Mouse (Mus musculus) embryonic facial prominence, embryonic 14.5 days (tissue): ENCODE measurements around the gene Kcnf1. TPM values are rescaled to one million over a fixed set of nuclear protein-coding genes. Genes with fewer than 3 reads are reported as not detected.

Experiments
- ATAC-seq: fragments of 200-750 bp; cut with Nextera tagmentation; 2 replicates; pipeline ENCODE4 v1.8.0; 2017; ENCODE audit warnings: low read depth, moderate number of reproducible peaks, moderate TSS enrichment
- DNase-seq: peaks from one replicate; pipeline ENCODE4 v3.0.0-alpha.2; 2015; ENCODE audit warnings: low spot score
- H3K27ac ChIP-seq: fragments of 300-500 bp; sonication (generic); replicated peaks from 2 replicates; pipeline ENCODE4 v1.5.1; 2014; ENCODE audit warnings: low read depth, mild to moderate bottlenecking, low read length, moderate library complexity
- H3K27me3 ChIP-seq: fragments of 300-500 bp; sonication (generic); replicated peaks from 2 replicates; pipeline ENCODE4 v1.6.1; 2014; ENCODE audit warnings: low read length; ENCODE audit not compliant: control insufficient read depth, insufficient read depth
- H3K36me3 ChIP-seq: fragments of 300-500 bp; sonication (generic); 2 replicates; pipeline ENCODE4 v1.6.1; 2014; ENCODE audit warnings: low read length, mixed read lengths; ENCODE audit not compliant: control insufficient read depth, insufficient read depth
- H3K4me1 ChIP-seq: fragments of 300-500 bp; sonication (generic); 2 replicates; pipeline ENCODE4 v1.6.1; 2014; ENCODE audit warnings: antibody characterized with exemption, low read length; ENCODE audit not compliant: control insufficient read depth, insufficient read depth
- H3K4me2 ChIP-seq: fragments of 300-500 bp; sonication (generic); 2 replicates; pipeline ENCODE4 v1.6.1; 2014; ENCODE audit warnings: low read depth, mild to moderate bottlenecking, low read length, moderate library complexity, mixed read lengths
- H3K4me3 ChIP-seq: fragments of 300-500 bp; sonication (generic); 2 replicates; pipeline ENCODE4 v1.5.1; 2014; ENCODE audit warnings: low read depth, mild to moderate bottlenecking, low read length
- H3K9ac ChIP-seq: fragments of 300-500 bp; sonication (generic); 2 replicates; pipeline ENCODE4 v1.6.1; 2014; ENCODE audit warnings: low read depth, mild to moderate bottlenecking, low read length, moderate library complexity, mixed read lengths
- H3K9me3 ChIP-seq: fragments of 300-500 bp; sonication (generic); 2 replicates; pipeline ENCODE4 v1.6.1; 2016; ENCODE audit warnings: low read length; ENCODE audit not compliant: control insufficient read depth
- WGBS: fragments of 180-500 bp; shearing (Covaris S2); extraction: QIAGEN DNeasy Blood & Tissue Kit; methylation state at CpG from one replicate; pipeline ENCODE4 v1.1.7; 2014; 5-methylcytosine and 5-hydroxymethylcytosine counted together
- polyA plus RNA-seq: library from polyadenylated mRNA; unstranded; fragments of >200 nt; fragmentation: Nextera tagmentation; extraction: Ambion mirVana; gene quantifications from 2 replicates; pipeline ENCODE4 v1.2.1, GENCODE M21; 2014

Gene Kcnf1
- 0.28 and 0.32 TPM in 2 replicates for polyA plus RNA-seq

DNA sequence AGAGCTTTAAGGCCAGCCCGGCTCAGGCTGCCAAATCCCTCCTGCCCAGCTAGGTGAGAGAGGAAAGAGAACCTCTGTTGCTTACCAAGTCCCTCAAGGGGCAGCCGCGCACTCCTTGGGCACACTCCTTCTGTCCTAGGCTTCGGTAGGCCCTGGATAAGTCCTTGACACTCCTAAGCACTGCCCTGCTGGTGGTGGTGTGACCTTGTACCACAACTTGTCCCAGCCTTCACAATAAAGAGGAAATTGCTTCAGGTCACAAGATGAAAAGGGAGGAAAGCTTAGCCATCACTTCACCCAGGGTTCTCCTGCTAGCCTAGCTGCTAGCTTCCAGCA, at the start of gene Kcnf1:
Kcnf1 (minus strand) TSS at position 132 of the 336 bp plus-strand sequence.
- Histone ChIP-seq H3K4me1 (peaks cover 8% of the 10 kb centered on the region; the same call in 1 of the 2 replicates), H3K27ac (no peak within 1 kb of the TSS), H3K4me2 (peak within 1 kb of the TSS; percentile 98), H3K4me3 (peak within 1 kb of the TSS; percentile 51), H3K27me3 (peaks cover 23% of the 10 kb centered on the region), H3K36me3 (no peaks in the 10 kb centered on the region), H3K9me3 (no peaks in the 10 kb centered on the region), H3K9ac (peak within 1 kb of the TSS; percentile 60)
- WGBS: 16% methylated on average over 4 of the region's 4 CpGs
- DNase-seq: no peak
- peak; percentile 21; the same call in 1 of the 2 replicates for ATAC-seq

GRCm38 (mm10) chr12:17225012-17225411, 48.3 kb upstream of the Kcnf1 start:
- no peak overlapping the region for H3K27ac ChIP-seq
- no peak overlapping the region for H3K9ac ChIP-seq
- DNase-seq (no peak), ATAC-seq (no peak)
- H3K4me2 ChIP-seq: no peak overlapping the region
- H3K27me3 ChIP-seq: no peaks in the 10 kb centered on the region
- no peak overlapping the region for H3K4me3 ChIP-seq
- no peaks in the 10 kb centered on the region for H3K4me1 ChIP-seq
- WGBS: 71% methylated on average over 5 of the region's 5 CpGs
- H3K9me3 ChIP-seq: no peaks in the 10 kb centered on the region
- no peaks in the 10 kb centered on the region for H3K36me3 ChIP-seq

DNA sequence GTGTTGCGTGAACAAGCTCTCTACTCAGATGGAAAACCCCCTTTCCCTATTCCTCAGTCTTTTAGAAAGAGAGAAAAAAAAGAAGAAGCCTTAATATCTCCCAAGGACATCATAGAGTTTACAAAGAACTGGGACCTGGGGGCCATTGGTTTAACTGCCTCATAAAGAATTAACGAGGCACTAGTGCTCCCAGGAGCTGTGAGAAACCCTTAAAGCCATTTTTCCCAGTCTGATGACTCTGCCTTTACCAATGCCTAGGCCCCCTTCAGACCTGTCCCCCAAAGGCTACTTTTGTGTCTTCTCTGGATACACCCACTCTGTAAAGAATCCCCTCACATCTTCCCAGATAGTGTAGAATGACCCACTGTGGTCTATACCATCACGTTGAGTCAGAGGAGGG, 46.4 kb upstream of the Kcnf1 start:
- Histone ChIP-seq H3K36me3 (no peaks in the 10 kb centered on the region), H3K27ac (no peak overlapping the region), H3K4me3 (no peak overlapping the region), H3K9ac (no peak overlapping the region), H3K27me3 (no peaks in the 10 kb centered on the region), H3K4me1 (no peaks in the 10 kb centered on the region), H3K9me3 (no peaks in the 10 kb centered on the region), H3K4me2 (no peak overlapping the region)
- no peak for ATAC-seq
- 68% methylated on average over 3 of the region's 3 CpGs for WGBS
- DNase-seq: no peak

DNA sequence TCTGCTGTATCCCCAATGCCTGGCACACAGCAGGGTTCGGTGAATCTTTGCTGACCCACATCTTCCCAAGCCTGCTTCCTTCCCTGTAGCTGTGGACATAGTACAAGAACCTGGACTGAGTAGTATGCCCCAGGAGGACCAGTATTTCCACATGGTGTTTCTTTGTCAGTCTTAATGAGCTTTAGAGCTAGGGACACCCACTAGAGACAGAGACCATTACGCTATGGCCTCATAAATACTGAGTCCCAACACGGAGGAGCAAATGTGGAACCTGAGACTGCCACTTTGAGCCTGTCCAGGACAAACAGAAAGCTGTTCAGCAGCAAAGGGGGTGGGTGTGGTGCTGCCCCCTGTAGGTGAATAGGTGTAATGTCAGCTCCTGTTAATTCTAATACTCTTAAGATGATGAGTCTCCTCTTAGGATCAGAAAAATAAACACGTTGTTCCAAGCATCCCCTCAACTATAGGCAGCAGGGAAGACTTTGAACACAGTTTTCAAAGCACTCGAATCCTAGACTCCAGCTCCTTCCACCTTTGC, 45.3 kb upstream of the Kcnf1 start:
- Histone ChIP-seq H3K27ac (no peak overlapping the region), H3K36me3 (no peaks in the 10 kb centered on the region), H3K4me1 (no peaks in the 10 kb centered on the region), H3K4me2 (no peak overlapping the region), H3K9me3 (no peaks in the 10 kb centered on the region), H3K4me3 (no peak overlapping the region), H3K9ac (no peak overlapping the region), H3K27me3 (no peaks in the 10 kb centered on the region)
- 49% methylated on average over 5 of the region's 5 CpGs for WGBS
- ATAC-seq: no peak
- DNase-seq: no peak

- Histone ChIP-seq H3K36me3 (no peaks in the 10 kb centered on the region), H3K27me3 (no peaks in the 10 kb centered on the region), H3K4me2 (no peak overlapping the region), H3K9me3 (no peaks in the 10 kb centered on the region), H3K4me3 (no peak overlapping the region), H3K9ac (no peak overlapping the region), H3K4me1 (no peaks in the 10 kb centered on the region), H3K27ac (no peak overlapping the region)
- no peak for ATAC-seq
- 66% methylated on average over 5 of the region's 5 CpGs for WGBS
- no peak for DNase-seq
These were observed 43.9 kb upstream of the Kcnf1 start for GRCm38 (mm10) chr12:17220631-17221030.

- no peaks in the 10 kb centered on the region for H3K27me3 ChIP-seq
- H3K27ac ChIP-seq: no peak overlapping the region
- 79% methylated on average over 4 of the region's 4 CpGs for WGBS
- no peaks in the 10 kb centered on the region for H3K9me3 ChIP-seq
- no peaks in the 10 kb centered on the region for H3K36me3 ChIP-seq
- H3K4me2 ChIP-seq: no peak overlapping the region
- H3K9ac ChIP-seq: no peak overlapping the region
- H3K4me1 ChIP-seq: no peaks in the 10 kb centered on the region
- no peak for ATAC-seq
- H3K4me3 ChIP-seq: no peak overlapping the region
- no peak for DNase-seq
These were observed 42.4 kb upstream of the Kcnf1 start for GRCm38 (mm10) chr12:17219107-17219506.

DNA sequence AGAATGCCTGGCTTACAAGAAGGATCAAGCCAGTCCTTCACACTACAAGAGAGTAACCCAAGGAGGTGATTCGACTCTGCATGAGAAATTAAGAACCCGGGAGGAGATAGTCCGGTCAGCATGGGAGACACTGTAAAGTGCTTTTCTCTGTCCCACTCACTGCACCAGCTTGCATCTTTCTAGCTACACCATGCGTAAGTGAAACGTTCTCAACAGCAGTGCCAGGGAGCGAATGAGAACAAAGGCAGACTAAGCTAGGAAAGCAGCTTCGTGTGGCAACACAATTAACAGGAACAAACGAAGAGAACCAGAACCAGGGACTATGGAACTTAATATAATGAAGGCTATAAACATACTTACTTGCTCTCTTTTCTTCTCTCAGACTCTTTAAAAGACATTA, 41.7 kb upstream of the Kcnf1 start:
- no peak for ATAC-seq
- Histone ChIP-seq H3K4me3 (no peak overlapping the region), H3K27me3 (no peaks in the 10 kb centered on the region), H3K4me2 (no peak overlapping the region), H3K36me3 (no peaks in the 10 kb centered on the region), H3K27ac (no peak overlapping the region), H3K9ac (no peak overlapping the region), H3K4me1 (no peaks in the 10 kb centered on the region), H3K9me3 (no peaks in the 10 kb centered on the region)
- no peak for DNase-seq
- WGBS: 68% methylated on average over 8 of the region's 8 CpGs

DNA sequence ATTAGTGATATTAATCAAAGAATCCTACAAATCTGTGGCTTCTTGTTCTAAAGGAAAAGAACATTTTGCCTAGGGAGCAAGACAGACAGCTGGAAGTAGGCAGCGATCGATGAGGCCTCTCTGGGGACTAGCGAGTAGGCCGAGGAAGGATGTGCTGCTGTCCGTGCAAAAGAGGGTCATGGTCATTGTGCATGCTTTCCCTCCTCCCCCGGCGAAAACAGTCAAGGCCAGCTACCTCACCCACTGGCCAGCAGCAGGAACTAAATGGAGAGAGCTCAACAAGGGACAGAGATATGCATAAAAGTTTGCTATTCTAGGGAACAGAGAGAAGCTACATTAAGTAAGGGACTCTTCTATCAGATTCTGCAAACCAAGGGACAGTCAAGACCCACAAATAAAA, 39.1 kb upstream of the Kcnf1 start:
- Histone ChIP-seq H3K4me3 (no peak overlapping the region), H3K9me3 (no peaks in the 10 kb centered on the region), H3K4me2 (no peak overlapping the region), H3K27me3 (no peaks in the 10 kb centered on the region), H3K4me1 (no peaks in the 10 kb centered on the region), H3K9ac (no peak overlapping the region), H3K27ac (no peak overlapping the region), H3K36me3 (no peaks in the 10 kb centered on the region)
- 82% methylated on average over 7 of the region's 7 CpGs for WGBS
- ATAC-seq (no peak), DNase-seq (no peak)

DNA sequence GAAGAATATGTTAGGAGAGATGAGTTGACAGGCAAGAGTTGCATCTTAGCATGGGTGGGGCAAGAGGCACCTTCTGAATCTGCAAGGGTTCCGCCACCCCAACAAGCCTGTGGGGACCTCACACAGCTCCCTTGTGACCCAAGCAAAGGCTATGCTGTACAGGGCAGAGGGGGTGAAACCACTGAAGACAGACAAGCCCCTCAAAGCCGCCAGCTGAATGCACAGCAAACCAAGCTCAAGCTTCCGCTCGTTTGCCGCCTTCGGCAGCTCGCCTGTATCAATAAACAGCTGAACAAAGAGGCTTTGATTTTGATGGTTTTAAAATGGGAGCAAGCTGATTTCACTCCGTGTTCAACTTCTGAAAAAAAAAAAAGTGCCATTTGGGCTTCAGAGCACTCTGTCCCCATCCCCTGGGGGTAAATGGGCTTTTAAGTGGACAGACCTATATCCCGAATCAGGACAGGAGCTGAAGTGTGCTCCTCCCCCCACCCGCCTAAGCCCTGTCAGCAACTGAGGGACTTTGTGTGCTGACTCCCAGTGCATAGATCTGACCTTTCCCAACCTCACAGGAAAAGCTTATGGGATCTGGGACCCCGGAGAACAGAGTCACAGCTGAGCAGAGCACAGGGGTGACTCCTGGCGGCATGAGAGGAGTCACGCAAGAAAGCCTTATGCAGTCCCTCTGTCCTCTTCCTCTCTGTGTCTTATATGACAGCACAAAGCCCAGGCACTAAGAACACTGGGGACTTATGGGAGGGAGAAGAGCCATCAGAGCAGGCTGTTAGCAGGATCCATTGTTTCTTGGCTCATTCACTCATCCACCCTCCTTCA, 26.0 kb upstream of the Kcnf1 start:
- no peaks in the 10 kb centered on the region for H3K4me1 ChIP-seq
- H3K27ac ChIP-seq: no peak overlapping the region
- no peaks in the 10 kb centered on the region for H3K27me3 ChIP-seq
- no peak overlapping the region for H3K4me2 ChIP-seq
- H3K36me3 ChIP-seq: no peaks in the 10 kb centered on the region
- 22% methylated on average over 13 of the region's 13 CpGs for WGBS
- H3K4me3 ChIP-seq: no peak overlapping the region
- H3K9me3 ChIP-seq: no peaks in the 10 kb centered on the region
- H3K9ac ChIP-seq: no peak overlapping the region
- no peak for ATAC-seq
- DNase-seq: peak; percentile 41
